Mouse (Mus musculus): ENCODE data around the gene Gm28079. TPM values are rescaled to one million over a fixed set of nuclear protein-coding genes. Genes with fewer than 3 reads are reported as not detected.
"Not testable (repeated sequence)": the region's sequence is repeated elsewhere in the genome, so short reads cannot be mapped to it uniquely, and the experiment has no call there.

The Gm28079 gene
- polyA plus RNA-seq (2017; shearing (Covaris generic)): not detected

DNA sequence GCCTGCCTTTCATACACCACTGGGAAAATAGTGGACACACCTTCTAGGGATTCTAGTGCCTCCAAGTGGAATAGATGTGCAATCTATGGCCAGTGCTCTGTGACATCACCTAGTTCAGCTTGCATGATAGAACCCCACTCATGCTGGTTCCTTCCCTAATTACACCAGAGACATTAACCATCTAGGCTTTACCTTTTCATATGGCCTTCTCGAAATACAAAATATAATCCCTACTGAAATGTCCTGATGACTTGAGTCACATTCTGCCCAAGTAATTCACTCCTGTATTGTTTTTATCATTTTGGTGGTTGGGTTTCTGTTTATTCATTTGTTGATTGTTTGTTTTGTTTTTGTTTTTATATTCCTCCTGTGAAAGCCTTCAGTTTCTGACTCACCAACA, at the start of gene Gm28079:
TSS of gene Gm28079 (minus strand) at position 101 of the 400 bp plus-strand sequence.
- not testable (repeated sequence) for ATAC-seq

All from inflammation-experienced regulatory T-cells, adult 6 months (primary cell).